Mouse (Mus musculus): ENCODE measurements around the gene Jak1. TPM values are rescaled to one million over a fixed set of nuclear protein-coding genes. Genes with fewer than 3 reads are reported as not detected.
A peak's percentile ranks its signal among the peaks of the same experiment; 100 is the strongest.

Jak1 gene
- 10 to 100 TPM; 96.1 to 98.5 TPM for total RNA-seq (2021)
- long read RNA-seq, experiment 1, full-length matches to known transcripts = 8 of 33 reads
- long read RNA-seq, experiment 1, partial matches to known transcripts = 13 of 33 reads
- long read RNA-seq, experiment 1, other reads (novel, unspliced or antisense) = 12 of 33 reads
- long read RNA-seq, experiment 2, full-length matches to known transcripts = 25 of 53 reads
- long read RNA-seq, experiment 2, partial matches to known transcripts = 21 of 53 reads
- long read RNA-seq, experiment 2, other reads (novel, unspliced or antisense) = 7 of 53 reads

- DNase-seq = peak; percentile 98
Measured at GRCm38 (mm10) chr4:101264741-101265513, at the start of gene Jak1. Gene Jak1, minus strand, starts transcription at chr4:101265282.

DNA sequence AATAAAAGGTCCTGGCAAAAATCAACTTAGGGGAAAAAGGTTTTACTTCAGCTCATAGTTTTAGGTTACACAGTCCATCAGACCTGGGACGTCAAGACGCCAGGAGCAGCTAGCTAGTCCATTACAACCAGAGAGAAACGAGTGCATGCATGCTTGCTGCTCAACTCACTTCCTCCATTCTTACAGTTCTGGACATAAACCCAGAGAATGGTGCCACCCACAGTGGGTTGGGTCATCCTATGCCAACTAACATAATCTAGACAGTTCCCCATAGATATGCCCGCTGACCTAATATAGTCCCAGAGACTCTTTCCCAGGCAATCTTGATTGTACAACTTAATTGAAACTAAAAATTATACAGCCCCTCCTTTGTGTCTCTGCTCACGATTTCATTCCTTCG is 47.0 kb upstream of the Jak1 start:
- DNase-seq = no peak

DNA sequence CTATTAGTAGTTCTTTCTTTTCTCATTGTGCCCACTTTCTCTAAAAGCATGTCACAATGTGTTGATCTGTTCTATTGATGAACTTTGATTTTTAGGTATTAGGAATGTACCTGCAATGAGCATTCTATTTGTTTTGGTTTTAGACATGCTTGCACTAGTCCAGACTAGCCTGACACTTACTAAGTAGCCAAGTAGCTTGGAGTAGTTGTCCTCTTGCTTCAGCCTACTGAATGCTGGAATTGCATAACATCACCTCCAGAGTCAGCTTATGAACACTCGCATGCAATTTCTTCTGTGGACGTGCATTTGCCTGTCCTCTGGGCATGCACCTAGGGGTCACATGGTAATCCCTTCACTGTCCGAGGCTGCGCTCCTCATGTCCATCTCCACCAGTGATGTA is 43.1 kb upstream of the Jak1 start:
- no peak for DNase-seq

DNA sequence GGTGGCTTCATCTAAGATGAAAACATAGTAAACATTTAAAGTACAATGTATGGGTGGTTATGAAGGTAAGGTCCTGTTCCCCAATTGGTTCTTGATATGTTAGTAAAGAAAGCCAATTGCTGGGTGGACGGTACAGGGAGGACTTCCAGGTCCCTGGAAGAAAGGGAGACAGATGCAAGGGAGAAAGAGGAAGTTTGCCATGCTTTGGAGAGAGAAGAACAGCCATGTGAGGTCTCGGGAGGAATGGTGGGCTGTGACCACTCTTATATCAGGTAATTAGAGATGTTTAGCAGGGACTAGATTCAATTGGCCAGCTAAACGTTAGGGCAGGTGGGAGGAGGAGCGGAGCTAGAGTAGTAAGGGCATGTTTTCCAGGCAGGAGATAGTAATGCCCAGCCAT is 42.2 kb upstream of the Jak1 start:
- DNase-seq = no peak

GRCm38 (mm10) chr4:101306132-101306915 is 41.2 kb upstream of the Jak1 start:
- DNase-seq = no peak

- no peak for DNase-seq
Measured at GRCm38 (mm10) chr4:101305126-101305525, 40.0 kb upstream of the Jak1 start.

GRCm38 (mm10) chr4:101304114-101304513 is 39.0 kb upstream of the Jak1 start:
- DNase-seq = no peak

DNA sequence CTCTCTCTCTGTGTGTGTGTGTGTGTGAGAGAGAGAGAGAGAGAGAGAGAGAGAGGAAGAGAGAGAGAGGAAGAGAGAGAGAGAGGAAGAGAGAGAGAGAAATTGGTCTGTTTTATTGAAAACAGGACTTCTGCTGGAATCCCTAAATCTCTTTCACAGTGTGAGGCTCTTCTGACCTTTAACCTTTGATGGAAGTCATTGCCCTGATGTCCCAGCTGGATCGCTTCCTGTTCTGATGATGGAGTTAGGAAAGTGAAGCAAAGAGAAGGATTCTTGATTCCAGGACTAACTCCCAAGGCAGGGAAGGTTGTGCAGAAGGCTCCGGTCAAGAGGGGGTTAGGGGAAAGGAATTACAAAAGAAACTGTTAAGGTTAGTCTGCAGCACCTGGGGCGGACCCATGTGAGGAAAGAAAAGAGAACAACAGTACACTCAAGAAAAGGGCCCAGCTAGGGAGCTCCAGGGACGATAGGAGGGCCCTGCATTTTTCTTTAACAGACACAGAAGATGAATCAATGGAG is 35.4 kb upstream of the Jak1 start:
- no peak for DNase-seq

GRCm38 (mm10) chr4:101298311-101298990 is 33.4 kb upstream of the Jak1 start:
- no peak for DNase-seq

- no peak for DNase-seq
Measured at GRCm38 (mm10) chr4:101296836-101297235, 31.8 kb upstream of the Jak1 start.

GRCm38 (mm10) chr4:101295788-101296187 is 30.7 kb upstream of the Jak1 start:
- no peak for DNase-seq

GRCm38 (mm10) chr4:101293661-101294060 is 28.6 kb upstream of the Jak1 start:
- no peak for DNase-seq

DNA sequence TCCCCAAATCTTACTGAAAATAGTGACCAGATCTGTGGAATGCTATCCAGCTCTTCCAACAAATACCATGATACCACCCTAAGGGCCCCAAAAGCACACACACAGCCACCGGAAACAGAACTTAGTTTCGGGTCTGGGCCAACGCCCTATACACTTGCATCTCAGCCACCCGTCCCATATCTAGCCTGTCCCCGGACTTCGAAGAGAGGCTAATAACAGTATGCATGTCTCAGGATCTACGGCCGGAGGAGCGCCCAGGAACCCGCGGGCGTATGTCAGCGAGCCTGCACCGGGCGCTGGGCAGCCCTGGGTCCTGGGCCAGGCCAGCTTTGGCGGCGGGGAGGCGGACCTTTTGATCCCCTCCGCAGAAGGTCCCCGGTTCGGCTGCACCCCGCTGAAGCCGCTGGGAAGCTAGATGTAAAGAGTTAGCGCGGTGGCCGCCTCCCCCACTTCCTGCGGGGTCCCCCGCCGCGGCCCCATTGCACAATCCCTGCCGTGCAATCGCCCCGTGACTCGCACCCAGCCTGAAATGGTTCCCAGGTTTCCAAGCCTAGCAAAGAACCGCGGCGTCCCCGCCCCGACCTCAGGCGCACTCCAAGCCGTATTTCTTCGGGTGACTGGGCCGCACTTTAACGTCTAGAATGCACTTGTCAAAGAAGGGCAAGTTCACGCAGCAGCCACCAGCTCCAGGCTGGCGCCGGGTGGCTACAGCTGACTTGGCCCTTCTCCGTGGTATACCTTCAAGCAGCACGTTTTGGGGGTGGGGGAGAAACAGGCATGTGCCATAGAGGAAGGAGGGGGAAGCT is 27.9 kb upstream of the Jak1 start:
- DNase-seq = peak; percentile 66

DNA sequence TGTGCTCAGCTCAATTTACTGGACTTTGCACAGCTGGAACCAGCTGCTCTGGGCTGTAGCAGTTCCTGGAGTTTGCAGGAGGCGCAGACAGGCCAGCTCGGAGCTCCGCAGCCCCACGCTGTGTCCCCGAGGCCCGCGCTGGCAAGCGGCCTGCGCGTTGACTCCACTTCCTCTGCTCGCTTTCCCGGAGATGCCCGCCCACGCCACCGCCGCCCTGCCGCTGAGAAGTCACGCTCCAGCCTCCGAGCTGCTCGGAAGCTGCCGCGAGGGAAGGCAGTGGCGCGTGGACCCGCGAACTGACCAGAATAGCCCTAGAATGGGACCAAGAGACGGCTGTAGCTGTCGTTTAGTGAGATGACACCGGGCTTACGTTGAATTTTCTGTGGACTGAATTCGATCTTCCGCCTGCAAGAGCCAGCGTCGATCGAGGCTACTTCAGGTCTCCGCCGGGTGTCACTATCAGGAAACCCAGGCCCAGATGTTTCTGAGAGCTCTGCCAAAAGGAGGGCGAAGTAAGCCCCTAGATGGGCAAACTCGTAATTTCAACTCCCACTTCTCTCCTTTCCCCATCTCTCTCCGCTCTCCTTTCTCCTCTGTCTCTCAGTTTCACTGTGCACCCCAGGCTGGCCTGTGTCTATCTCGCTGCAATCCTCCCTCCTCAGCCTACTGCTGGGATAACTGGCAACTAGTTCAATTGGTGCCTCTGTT is 27.1 kb upstream of the Jak1 start:
- peak; percentile 91 for DNase-seq

GRCm38 (mm10) chr4:101288292-101288691 is 23.2 kb upstream of the Jak1 start:
- no peak for DNase-seq

DNA sequence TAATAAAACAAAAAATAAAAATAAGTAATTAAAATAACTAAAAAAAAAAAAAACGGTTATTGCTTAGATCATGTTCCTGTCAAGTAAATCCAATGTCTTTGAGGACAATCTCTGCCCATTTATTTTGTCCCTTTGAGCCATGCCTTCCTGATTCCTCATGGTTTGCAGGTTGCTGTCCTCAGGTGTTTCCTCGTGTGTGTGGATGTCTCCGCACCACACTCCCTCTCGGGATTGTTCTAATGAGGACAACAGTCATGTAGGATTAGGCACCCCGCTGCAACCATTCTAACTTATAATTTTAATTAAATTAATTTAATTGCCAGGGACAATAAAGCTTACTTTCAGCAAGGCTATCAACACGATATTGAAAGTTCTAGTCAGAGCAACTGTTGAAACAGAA is 21.5 kb upstream of the Jak1 start:
- no peak for DNase-seq

DNA sequence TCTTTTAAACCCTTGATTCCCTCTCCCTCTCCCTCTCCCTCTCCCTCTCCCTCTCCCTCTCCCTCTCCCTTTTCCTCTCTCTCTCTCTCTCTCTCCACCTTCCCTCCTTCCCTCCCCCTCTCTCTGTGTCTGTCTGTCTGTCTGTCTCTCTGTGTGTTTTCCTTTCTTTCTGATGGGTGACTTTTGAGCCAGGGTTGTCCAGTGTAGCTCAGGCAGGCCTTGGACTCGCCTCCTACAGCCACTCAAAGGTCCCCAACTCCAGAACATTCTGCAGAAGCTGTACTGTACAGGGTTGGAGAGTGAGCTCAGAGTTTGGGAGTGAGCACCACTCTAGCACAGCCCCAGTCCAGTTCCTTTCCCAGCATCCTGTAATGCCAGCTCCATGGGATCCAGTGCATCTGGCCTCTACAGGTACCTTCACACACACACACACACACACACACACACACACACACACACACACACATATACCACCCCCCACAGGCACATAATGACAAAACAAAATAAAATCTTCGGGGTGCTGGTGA is 20.9 kb upstream of the Jak1 start:
- DNase-seq = no peak

DNA sequence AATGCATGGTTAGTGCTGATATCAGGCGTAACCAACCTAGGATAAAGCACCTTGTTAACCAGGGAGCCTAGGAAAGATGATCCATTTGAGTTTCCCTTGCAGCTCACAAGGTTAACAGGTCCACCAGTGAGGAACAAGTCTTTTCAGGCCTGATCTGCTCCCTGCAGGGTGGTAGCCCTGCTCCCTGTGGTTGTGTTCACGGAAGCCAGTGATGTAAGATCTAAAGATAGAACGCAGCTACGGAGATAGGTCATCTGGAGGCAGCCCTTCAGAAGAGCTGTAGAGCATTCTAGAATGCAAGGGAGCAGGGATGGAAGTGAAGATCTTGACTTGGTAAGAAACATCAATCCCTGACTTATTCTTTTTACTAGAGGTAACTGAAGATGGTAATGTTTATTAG is 18.9 kb upstream of the Jak1 start:
- DNase-seq = peak; percentile 11

DNA sequence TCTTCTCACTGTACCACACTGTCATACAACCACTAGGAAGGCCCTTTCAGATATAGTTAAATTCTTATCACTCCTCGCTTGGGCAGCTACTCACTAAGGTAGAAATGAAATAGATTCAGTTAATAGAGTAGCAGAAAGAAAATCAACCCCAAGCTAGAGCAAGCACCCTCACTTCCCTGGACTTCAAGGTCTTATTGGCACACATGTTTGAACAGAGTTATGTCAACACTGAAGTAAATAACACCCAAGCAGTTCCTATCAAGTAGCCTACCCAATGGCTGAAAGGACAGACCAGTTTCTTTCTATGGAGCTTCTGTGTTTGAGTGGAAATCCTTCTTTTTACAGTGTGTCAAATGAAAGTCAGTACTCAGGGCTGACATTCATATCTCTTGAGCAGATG is 17.2 kb upstream of the Jak1 start:
- DNase-seq = no peak

DNA sequence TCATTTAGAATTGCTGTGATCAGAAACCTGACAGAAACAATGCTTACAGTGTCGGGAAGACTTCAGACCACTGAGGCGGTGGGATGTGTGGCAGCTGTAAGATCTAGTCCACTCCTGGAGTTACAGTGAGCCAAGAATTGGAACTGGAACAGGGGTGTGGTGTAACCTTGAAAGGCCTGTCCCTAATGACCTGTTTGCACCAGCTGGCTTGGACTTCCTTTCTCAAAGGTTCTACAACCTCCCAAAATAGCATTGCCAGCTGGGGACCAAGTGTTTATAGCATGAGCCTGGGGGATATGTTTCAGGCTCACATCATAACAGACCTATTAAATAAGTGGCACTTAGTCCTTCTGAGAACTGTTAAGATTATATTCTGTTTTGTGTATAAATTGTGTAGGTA is 15.0 kb upstream of the Jak1 start:
- peak; percentile 51 for DNase-seq

Data from gastrocnemius, postnatal 25 days (tissue).